Mouse (Mus musculus) thymus, postnatal 10 days (tissue): ENCODE data around the gene Lgr4.
A peak's percentile ranks its signal among the peaks of the same experiment; 100 is the strongest.
"Not testable (repeated sequence)": the region's sequence is repeated elsewhere in the genome, so short reads cannot be mapped to it uniquely, and the experiment has no call there.

Experiments
- DNase-seq, 2 experiments: peaks; one replicate each; pipeline ENCODE4 v3.0.0; 2021; ENCODE audit warnings: low spot score in 2 of 2

Gene Lgr4

GRCm38 (mm10) chr2:109917496-109918413 is at the start of gene Lgr4:
Gene Lgr4, plus strand, starts transcription at chr2:109917647.
- DNase-seq, result peak; percentile 76 to 77

GRCm38 (mm10) chr2:109879429-109879828 is 38.0 kb upstream of the Lgr4 start:
- DNase-seq, result not testable (repeated sequence)

- DNase-seq, result no peak
These were observed 36.3 kb upstream of the Lgr4 start for GRCm38 (mm10) chr2:109881111-109881510.

- DNase-seq, result no peak
These were observed 35.8 kb upstream of the Lgr4 start for GRCm38 (mm10) chr2:109881625-109882024.

GRCm38 (mm10) chr2:109884106-109884505 is 33.3 kb upstream of the Lgr4 start:
- no peak for DNase-seq

- no peak for DNase-seq
These were observed 32.9 kb upstream of the Lgr4 start for GRCm38 (mm10) chr2:109884507-109884906.

- no peak for DNase-seq
These were observed 27.4 kb upstream of the Lgr4 start for GRCm38 (mm10) chr2:109890068-109890467.

- peak; percentile 80 to 82 for DNase-seq
These were observed 26.9 kb upstream of the Lgr4 start, which contains the start of gene Lin7c for GRCm38 (mm10) chr2:109890597-109890996. Gene Lin7c, plus strand, starts transcription at chr2:109890853.

GRCm38 (mm10) chr2:109891031-109891430 is 26.4 kb upstream of the Lgr4 start:
- no peak for DNase-seq

GRCm38 (mm10) chr2:109891471-109891870 is 26.0 kb upstream of the Lgr4 start:
- DNase-seq, result no peak

GRCm38 (mm10) chr2:109896311-109896710 is 21.1 kb upstream of the Lgr4 start:
- DNase-seq, result no peak

- DNase-seq, result no peak
These were observed 14.6 kb upstream of the Lgr4 start for GRCm38 (mm10) chr2:109902869-109903268.

- DNase-seq, result peak; percentile 67 to 79
These were observed 13.2 kb upstream of the Lgr4 start for GRCm38 (mm10) chr2:109904171-109904821.

GRCm38 (mm10) chr2:109909122-109909521 is 8.3 kb upstream of the Lgr4 start:
- no peak for DNase-seq

GRCm38 (mm10) chr2:109912216-109912615 is 5.2 kb upstream of the Lgr4 start:
- DNase-seq, result no peak

- no peak for DNase-seq
These were observed 4.7 kb upstream of the Lgr4 start for GRCm38 (mm10) chr2:109912766-109913165.

- DNase-seq, result no peak
These were observed 4.2 kb upstream of the Lgr4 start for GRCm38 (mm10) chr2:109913241-109913640.

- no peak for DNase-seq
These were observed 2.8 kb upstream of the Lgr4 start for GRCm38 (mm10) chr2:109914601-109915000.

GRCm38 (mm10) chr2:109916782-109917495 is 508 bp upstream of the Lgr4 start:
- DNase-seq, result no peak

GRCm38 (mm10) chr2:109918592-109919262 is 1.3 kb downstream of the Lgr4 start:
- DNase-seq, result no peak

GRCm38 (mm10) chr2:109920471-109920870 is 3.0 kb downstream of the Lgr4 start:
- no peak for DNase-seq
